Mouse (Mus musculus) intestine, postnatal 0 days (tissue): Measurements from ENCODE around the gene Zfp648. TPM values are rescaled to one million over a fixed set of nuclear protein-coding genes. Genes with fewer than 3 reads are reported as not detected.

Experiments used
- ATAC-seq: fragments of 200-750 bp; cut with Nextera tagmentation; 2 replicates; pipeline ENCODE4 v1.8.0; 2017; ENCODE audit warnings: mild to moderate bottlenecking, moderate TSS enrichment, moderate library complexity
- H3K27ac ChIP-seq: fragments of 300-500 bp; sonication (generic); 2 replicates; pipeline ENCODE4 v1.5.1; 2014; ENCODE audit warnings: mild to moderate bottlenecking, low read depth, low read length, moderate library complexity
- H3K27me3 ChIP-seq: fragments of 300-500 bp; sonication (generic); replicated peaks from 2 replicates; pipeline ENCODE4 v1.6.1; 2014; ENCODE audit warnings: low read length, mixed read lengths; ENCODE audit not compliant: control insufficient read depth, insufficient read depth
- H3K36me3 ChIP-seq: fragments of 300-500 bp; sonication (generic); 2 replicates; pipeline ENCODE4 v1.6.1; 2014; ENCODE audit warnings: mild to moderate bottlenecking, moderate library complexity; ENCODE audit not compliant: control insufficient read depth, insufficient read depth
- H3K4me1 ChIP-seq: fragments of 300-500 bp; sonication (generic); replicated peaks from 2 replicates; pipeline ENCODE4 v1.6.1; 2014; ENCODE audit warnings: antibody characterized with exemption, low read length, mixed read lengths; ENCODE audit not compliant: control insufficient read depth, insufficient read depth
- H3K4me2 ChIP-seq: fragments of 300-500 bp; sonication (generic); replicated peaks from 2 replicates; pipeline ENCODE4 v1.6.1; 2014; ENCODE audit warnings: low read depth, mild to moderate bottlenecking, moderate library complexity
- H3K4me3 ChIP-seq: fragments of 300-500 bp; sonication (generic); 2 replicates; pipeline ENCODE4 v1.5.1; 2014; ENCODE audit warnings: low read depth, low read length
- H3K9ac ChIP-seq: fragments of 300-500 bp; sonication (generic); 2 replicates; pipeline ENCODE4 v1.6.1; 2014; ENCODE audit warnings: mild to moderate bottlenecking, low read depth, low read length
- H3K9me3 ChIP-seq: fragments of 300-500 bp; sonication (generic); 2 replicates; pipeline ENCODE4 v1.6.1; 2016; ENCODE audit warnings: mixed run types; ENCODE audit not compliant: control insufficient read depth
- CTCF ChIP-seq: sonication (generic); IDR thresholded peaks from 2 replicates; pipeline ENCODE4 v1.5.1; 2016; ENCODE audit warnings: low read depth, mild to moderate bottlenecking, control low read depth, antibody characterized with exemption, moderate library complexity
- WGBS: fragments of 180-500 bp; shearing (Covaris S2); extraction: QIAGEN DNeasy Blood & Tissue Kit; methylation state at CpG from one replicate; pipeline ENCODE4 v1.1.7; 2014; 5-methylcytosine and 5-hydroxymethylcytosine counted together
- polyA plus RNA-seq: library from polyadenylated mRNA; unstranded; fragments of >200 nt; fragmentation: Nextera tagmentation; extraction: Ambion mirVana; gene quantifications from 2 replicates; pipeline ENCODE4 v1.2.1, GENCODE M21; 2015

Gene Zfp648
- not detected in 2 replicates for polyA plus RNA-seq

GRCm38 (mm10) chr1:154200955-154201722 is at the start of gene Zfp648:
Gene Zfp648, plus strand, starts transcription at chr1:154201187.
- WGBS, result 39% methylated on average over 14 of the region's 14 CpGs
- ATAC-seq, result no peak

GRCm38 (mm10) chr1:154152539-154152938 is 48.4 kb upstream of the Zfp648 start:
- Histone ChIP-seq H3K9ac (no peak overlapping the region), H3K4me2 (no peak overlapping the region), H3K4me1 (peaks cover 11% of the 10 kb centered on the region; the same call in 1 of the 2 replicates), H3K27me3 (no peaks in the 10 kb centered on the region), H3K36me3 (no peaks in the 10 kb centered on the region), H3K9me3 (no peaks in the 10 kb centered on the region), H3K4me3 (no peak overlapping the region), H3K27ac (no peak overlapping the region)
- TF ChIP-seq CTCF, result peak; percentile 71
- WGBS, result 81% methylated on average over 1 of the region's 1 CpGs
- no peak for ATAC-seq

More at GRCm38 (mm10) chr1:154200955-154201722, at the start of gene Zfp648:
- Histone ChIP-seq H3K4me3 (no peak within 1 kb of the TSS), H3K4me1 (no peaks in the 10 kb centered on the region), H3K9ac (no peak within 1 kb of the TSS), H3K9me3 (no peaks in the 10 kb centered on the region), H3K27me3 (peaks cover 28% of the 10 kb centered on the region), H3K27ac (no peak within 1 kb of the TSS), H3K36me3 (no peaks in the 10 kb centered on the region), H3K4me2 (no peak within 1 kb of the TSS)
- no peak for TF ChIP-seq CTCF

GRCm38 (mm10) chr1:154153800-154154199 is 47.2 kb upstream of the Zfp648 start:
- Histone ChIP-seq H3K4me3 (no peak overlapping the region), H3K27me3 (no peaks in the 10 kb centered on the region), H3K36me3 (no peaks in the 10 kb centered on the region), H3K4me2 (no peak overlapping the region), H3K9me3 (no peaks in the 10 kb centered on the region), H3K4me1 (peaks cover 11% of the 10 kb centered on the region; the same call in 1 of the 2 replicates), H3K27ac (peak overlapping the region; percentile 41; the same call in 1 of the 2 replicates), H3K9ac (no peak overlapping the region)
- no peak for TF ChIP-seq CTCF
- 58% methylated on average over 7 of the region's 7 CpGs for WGBS
- no peak for ATAC-seq

GRCm38 (mm10) chr1:154156177-154157062 is 44.6 kb upstream of the Zfp648 start:
- no peak overlapping the region for H3K27ac ChIP-seq
- no peak for ATAC-seq

GRCm38 (mm10) chr1:154157131-154157530 is 43.9 kb upstream of the Zfp648 start:
- no peak for ATAC-seq
- Histone ChIP-seq H3K27me3 (no peaks in the 10 kb centered on the region), H3K4me2 (no peak overlapping the region), H3K4me3 (no peak overlapping the region), H3K9me3 (no peaks in the 10 kb centered on the region), H3K27ac (no peak overlapping the region), H3K4me1 (0 out of 2 replicates have a peak, but pooled peaks cover 3% of the 10 kb centered on the region), H3K9ac (no peak overlapping the region), H3K36me3 (no peaks in the 10 kb centered on the region)
- no peak for TF ChIP-seq CTCF
- 43% methylated on average over 4 of the region's 4 CpGs for WGBS

More at GRCm38 (mm10) chr1:154156177-154157062, 44.6 kb upstream of the Zfp648 start:
- Histone ChIP-seq H3K9me3 (no peaks in the 10 kb centered on the region), H3K4me2 (no peak overlapping the region), H3K36me3 (no peaks in the 10 kb centered on the region), H3K4me3 (no peak overlapping the region), H3K4me1 (0 out of 2 replicates have a peak, but pooled peaks cover 3% of the 10 kb centered on the region), H3K9ac (no peak overlapping the region), H3K27me3 (no peaks in the 10 kb centered on the region)
- no peak for TF ChIP-seq CTCF
- 60% methylated on average over 14 of the region's 14 CpGs for WGBS

GRCm38 (mm10) chr1:154167696-154168095 is 33.3 kb upstream of the Zfp648 start:
- H3K27ac ChIP-seq, result no peak overlapping the region
- no peak for ATAC-seq
- H3K27me3 ChIP-seq, result no peaks in the 10 kb centered on the region
- WGBS, result 85% methylated on average over 6 of the region's 6 CpGs
- no peak for TF ChIP-seq CTCF
- H3K9me3 ChIP-seq, result no peaks in the 10 kb centered on the region
- no peaks in the 10 kb centered on the region for H3K4me1 ChIP-seq
- no peak overlapping the region for H3K4me2 ChIP-seq
- no peaks in the 10 kb centered on the region for H3K36me3 ChIP-seq
- no peak overlapping the region for H3K4me3 ChIP-seq
- H3K9ac ChIP-seq, result no peak overlapping the region
